22 mouse cellular contexts compared by ENCODE assay signal in the genomic region with DNA sequence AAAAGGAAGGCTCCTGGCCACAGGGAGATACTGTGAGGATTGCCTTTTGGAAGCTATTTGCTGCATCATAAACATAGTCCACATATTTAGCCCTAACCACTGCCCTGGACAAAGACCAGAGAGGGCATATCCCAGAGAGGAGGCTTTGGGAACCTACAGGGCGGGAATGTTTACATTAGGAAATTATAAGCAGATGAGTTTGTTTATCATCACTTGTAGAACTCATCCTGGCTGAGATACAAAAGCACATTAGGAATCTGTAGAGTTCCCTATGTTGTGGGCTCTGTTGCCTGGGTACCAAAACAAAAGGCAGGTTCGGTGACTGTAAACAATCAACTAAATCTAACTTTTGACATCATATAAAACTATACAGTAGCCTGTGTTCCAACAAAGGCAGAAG.
DNase-seq lines count a peak whose midpoint lies in the region; ATAC-seq lines count a peak whose summit lies in the region.
"Had no signal": no experiment of that assay in that cellular context is flagged by ENCODE, and none has a peak within 500 bp of the region (broad histone marks: within the 10 kb centered on the region; RNA-seq: fewer than 3 reads in every experiment).

No protein-coding gene starts in this region.

- 51% methylated on average over 2 of the region's 2 CpGs for WGBS in lung, embryonic 15.5 days
- 56% methylated on average over 2 of the region's 2 CpGs for WGBS in stomach, embryonic 16.5 days
- WGBS in midbrain, embryonic 10.5 days, result 81% methylated on average over 2 of the region's 2 CpGs

- no peak overlapping the region for H3K27ac ChIP-seq in lung, embryonic 15.5 days
- no peak overlapping the region for H3K27ac ChIP-seq in stomach, embryonic 16.5 days (ENCODE audit: low read length)
- H3K27ac ChIP-seq in midbrain, embryonic 10.5 days (replicated peaks), result no peak overlapping the region
- H3K27ac ChIP-seq: embryonic facial prominence, embryonic 15.5 days; forebrain, embryonic 10.5 days; heart, embryonic 13.5 days; hindbrain, embryonic 15.5 days had no signal

- 0 out of 2 replicates have a peak, but pooled peaks have one; percentile 35 for ATAC-seq in lung, embryonic 15.5 days (ENCODE audit: borderline replicate concordance, extremely low read depth, low FRiP score, low TSS enrichment)
- peak; percentile 50; the same call in 1 of the 2 replicates for ATAC-seq in stomach, embryonic 16.5 days (ENCODE audit: insufficient read depth, low FRiP score)
- ATAC-seq: CD4-positive, CD25-positive, alpha-beta regulatory T cell, adult 4 months; forebrain, embryonic 14.5 days had no signal

- H3K4me3 ChIP-seq in lung, embryonic 15.5 days, result no peak overlapping the region
- H3K4me3 ChIP-seq in stomach, embryonic 16.5 days (replicated peaks; ENCODE audit: low read length), result no peak overlapping the region
- no peak overlapping the region for H3K4me3 ChIP-seq in midbrain, embryonic 10.5 days
- H3K4me3 ChIP-seq: embryonic facial prominence, embryonic 15.5 days; erythroblast, embryonic 14.5 days; forebrain, embryonic 10.5 days; heart, embryonic 13.5 days; hindbrain, embryonic 15.5 days had no signal

- no peak overlapping the region for H3K4me2 ChIP-seq in lung, embryonic 15.5 days
- no peak overlapping the region for H3K4me2 ChIP-seq in stomach, embryonic 16.5 days (ENCODE audit: low read depth, low read length)
- H3K4me2 ChIP-seq: embryonic facial prominence, embryonic 15.5 days; heart, embryonic 13.5 days; hindbrain, embryonic 15.5 days had no signal

- no peaks in the 10 kb centered on the region for H3K27me3 ChIP-seq in lung, embryonic 15.5 days
- no peaks in the 10 kb centered on the region for H3K27me3 ChIP-seq in stomach, embryonic 16.5 days (ENCODE audit: control insufficient read depth, insufficient read depth, low read length)
- no peaks in the 10 kb centered on the region for H3K27me3 ChIP-seq in midbrain, embryonic 10.5 days (ENCODE audit: low read depth, poor library complexity, severe bottlenecking)
- H3K27me3 ChIP-seq: embryonic facial prominence, embryonic 15.5 days; heart, embryonic 13.5 days; hindbrain, embryonic 15.5 days had no signal

- no peaks in the 10 kb centered on the region for H3K36me3 ChIP-seq in lung, embryonic 15.5 days
- H3K36me3 ChIP-seq in stomach, embryonic 16.5 days (ENCODE audit: control insufficient read depth, insufficient read depth, low read length), result no peaks in the 10 kb centered on the region
- no peaks in the 10 kb centered on the region for H3K36me3 ChIP-seq in midbrain, embryonic 10.5 days
- H3K36me3 ChIP-seq: embryonic facial prominence, embryonic 15.5 days; forebrain, embryonic 10.5 days; G1E; heart, embryonic 13.5 days; hindbrain, embryonic 15.5 days had no signal

- no peak for DNase-seq in lung, adult 18-20 months
- DNase-seq in 3T3-L1 (ENCODE audit: low read depth, low spot score), result peak; percentile 2
- peak; percentile 5 for DNase-seq in NIH3T3 (ENCODE audit: low read depth)
- no peak for DNase-seq in midbrain, embryonic 10.5 days (ENCODE audit: low spot score)
- no peak for DNase-seq in frontal cortex, adult 2 months (ENCODE audit: extremely low spot score in 1 of 2, low spot score in 1 of 2)
- DNase-seq: adrenal gland, postnatal 10 days; B cell, adult 2 months; cerebellum, adult 11 months; cerebellum, adult 8-10 months; cerebellum, postnatal 14 days; gastrocnemius, postnatal 36 days; heart, postnatal 36 days had no signal

- H3K9me3 ChIP-seq in lung, embryonic 15.5 days, result no peaks in the 10 kb centered on the region
- H3K9me3 ChIP-seq in stomach, embryonic 16.5 days (replicated peaks; ENCODE audit: control insufficient read depth, low read length), result no peaks in the 10 kb centered on the region
- H3K9me3 ChIP-seq in midbrain, embryonic 10.5 days (replicated peaks), result no peaks in the 10 kb centered on the region
- H3K9me3 ChIP-seq: embryonic facial prominence, embryonic 15.5 days; forebrain, embryonic 10.5 days; G1E; heart, embryonic 13.5 days; hindbrain, embryonic 15.5 days had no signal

- H3K9ac ChIP-seq in lung, embryonic 15.5 days, result no peak overlapping the region
- H3K9ac ChIP-seq in stomach, embryonic 16.5 days (ENCODE audit: low read length), result no peak overlapping the region
- H3K9ac ChIP-seq: embryonic facial prominence, embryonic 15.5 days; heart, embryonic 13.5 days; hindbrain, embryonic 15.5 days had no signal

- H3K4me1 ChIP-seq in lung, embryonic 15.5 days, result no peaks in the 10 kb centered on the region
- H3K4me1 ChIP-seq in stomach, embryonic 16.5 days (ENCODE audit: control insufficient read depth, insufficient read depth, low read length), result 0 out of 2 replicates have a peak, but pooled peaks cover 4% of the 10 kb centered on the region
- H3K4me1 ChIP-seq in midbrain, embryonic 10.5 days, result no peaks in the 10 kb centered on the region
- H3K4me1 ChIP-seq: embryonic facial prominence, embryonic 15.5 days; hindbrain, embryonic 15.5 days had no signal

Comparison
In these comparisons a context has a peak if more than half of its experiments do, and no peak if none do; other contexts are left out.
1. DNase-seq: peak in 3T3-L1 (single experiment) and NIH3T3 (single experiment); none in lung, adult 18-20 months (0 of 2), midbrain, embryonic 10.5 days (single experiment) and frontal cortex, adult 2 months (0 of 2).